Mouse (Mus musculus): Measurements from ENCODE around the gene Tbc1d4. TPM values are rescaled to one million over a fixed set of nuclear protein-coding genes. Genes with fewer than 3 reads are reported as not detected.

Gene Tbc1d4
- polyA plus RNA-seq, 1 experiment, result 1.6 TPM

- Histone ChIP-seq H3K36me3 (ENCODE audit: control insufficient read depth, insufficient read depth, low read length, poor library complexity, severe bottlenecking) (no peaks in the 10 kb centered on the region), H3K27me3 (ENCODE audit: control insufficient read depth, insufficient read depth, low read length, poor library complexity, severe bottlenecking) (no peaks in the 10 kb centered on the region), H3K9ac (ENCODE audit: low read depth, poor library complexity, severe bottlenecking) (no peak overlapping the region), H3K4me1 (ENCODE audit: control insufficient read depth, insufficient read depth, low read length) (no peaks in the 10 kb centered on the region), H3K4me3 (ENCODE audit: low read depth, low read length) (no peak overlapping the region), H3K9me3 (replicated peaks; ENCODE audit: control insufficient read depth, insufficient read depth, low read length, poor library complexity, severe bottlenecking) (no peaks in the 10 kb centered on the region), H3K27ac (ENCODE audit: insufficient read depth, low read length) (no peak overlapping the region)
- TF ChIP-seq EP300 (IDR thresholded peaks at IDR 0.05; ENCODE audit: insufficient read depth, low read depth, low read length) (no peak), CTCF (IDR thresholded peaks at IDR 0.05; ENCODE audit: low read depth, low read length) (no peak), POLR2A (IDR thresholded peaks at IDR 0.05; ENCODE audit: insufficient read depth, low read length) (no peak)
These were observed 163.8 kb downstream of the Tbc1d4 start for GRCm38 (mm10) chr14:101445205-101445604.

- TF ChIP-seq EP300 (IDR thresholded peaks at IDR 0.05; ENCODE audit: insufficient read depth, low read depth, low read length), result no peak
- TF ChIP-seq POLR2A (IDR thresholded peaks at IDR 0.05; ENCODE audit: insufficient read depth, low read length), result no peak
- TF ChIP-seq CTCF (IDR thresholded peaks at IDR 0.05; ENCODE audit: low read depth, low read length), result no peak
- Histone ChIP-seq H3K9me3 (replicated peaks; ENCODE audit: control insufficient read depth, insufficient read depth, low read length, poor library complexity, severe bottlenecking) (no peaks in the 10 kb centered on the region), H3K27ac (ENCODE audit: insufficient read depth, low read length) (no peak overlapping the region), H3K27me3 (ENCODE audit: control insufficient read depth, insufficient read depth, low read length, poor library complexity, severe bottlenecking) (no peaks in the 10 kb centered on the region), H3K4me3 (ENCODE audit: low read depth, low read length) (no peak overlapping the region), H3K36me3 (ENCODE audit: control insufficient read depth, insufficient read depth, low read length, poor library complexity, severe bottlenecking) (no peaks in the 10 kb centered on the region), H3K9ac (ENCODE audit: low read depth, poor library complexity, severe bottlenecking) (no peak overlapping the region), H3K4me1 (ENCODE audit: control insufficient read depth, insufficient read depth, low read length) (no peaks in the 10 kb centered on the region)
These were observed 171.1 kb downstream of the Tbc1d4 start for GRCm38 (mm10) chr14:101437925-101438324.

GRCm38 (mm10) chr14:101430536-101430935 lies 178.5 kb downstream of the Tbc1d4 start:
- Histone ChIP-seq H3K27me3 (ENCODE audit: control insufficient read depth, insufficient read depth, low read length, poor library complexity, severe bottlenecking) (no peaks in the 10 kb centered on the region), H3K9me3 (replicated peaks; ENCODE audit: control insufficient read depth, insufficient read depth, low read length, poor library complexity, severe bottlenecking) (no peaks in the 10 kb centered on the region), H3K27ac (ENCODE audit: insufficient read depth, low read length) (no peak overlapping the region), H3K4me1 (ENCODE audit: control insufficient read depth, insufficient read depth, low read length) (no peaks in the 10 kb centered on the region), H3K9ac (ENCODE audit: low read depth, poor library complexity, severe bottlenecking) (no peak overlapping the region), H3K36me3 (ENCODE audit: control insufficient read depth, insufficient read depth, low read length, poor library complexity, severe bottlenecking) (no peaks in the 10 kb centered on the region), H3K4me3 (ENCODE audit: low read depth, low read length) (no peak overlapping the region)
- no peak for TF ChIP-seq POLR2A (IDR thresholded peaks at IDR 0.05; ENCODE audit: insufficient read depth, low read length)
- TF ChIP-seq EP300 (IDR thresholded peaks at IDR 0.05; ENCODE audit: insufficient read depth, low read depth, low read length), result no peak
- no peak for TF ChIP-seq CTCF (IDR thresholded peaks at IDR 0.05; ENCODE audit: low read depth, low read length)

- H3K36me3 ChIP-seq (ENCODE audit: control insufficient read depth, insufficient read depth, low read length, poor library complexity, severe bottlenecking), result no peaks in the 10 kb centered on the region
- H3K4me1 ChIP-seq (ENCODE audit: control insufficient read depth, insufficient read depth, low read length), result no peaks in the 10 kb centered on the region
- no peaks in the 10 kb centered on the region for H3K27me3 ChIP-seq (ENCODE audit: control insufficient read depth, insufficient read depth, low read length, poor library complexity, severe bottlenecking)
- H3K27ac ChIP-seq (ENCODE audit: insufficient read depth, low read length), result no peak overlapping the region
- no peak overlapping the region for H3K4me3 ChIP-seq (ENCODE audit: low read depth, low read length)
- no peak for TF ChIP-seq CTCF (IDR thresholded peaks at IDR 0.05; ENCODE audit: low read depth, low read length)
- no peak overlapping the region for H3K9ac ChIP-seq (ENCODE audit: low read depth, poor library complexity, severe bottlenecking)
- no peaks in the 10 kb centered on the region for H3K9me3 ChIP-seq (replicated peaks; ENCODE audit: control insufficient read depth, insufficient read depth, low read length, poor library complexity, severe bottlenecking)
These were observed 180.0 kb downstream of the Tbc1d4 start for GRCm38 (mm10) chr14:101428805-101429516.

- TF ChIP-seq EP300 (IDR thresholded peaks at IDR 0.05; ENCODE audit: insufficient read depth, low read depth, low read length), result no peak
- no peak for TF ChIP-seq POLR2A (IDR thresholded peaks at IDR 0.05; ENCODE audit: insufficient read depth, low read length)
- TF ChIP-seq CTCF (IDR thresholded peaks at IDR 0.05; ENCODE audit: low read depth, low read length), result no peak
- Histone ChIP-seq H3K27me3 (ENCODE audit: control insufficient read depth, insufficient read depth, low read length, poor library complexity, severe bottlenecking) (no peaks in the 10 kb centered on the region), H3K36me3 (ENCODE audit: control insufficient read depth, insufficient read depth, low read length, poor library complexity, severe bottlenecking) (no peaks in the 10 kb centered on the region), H3K4me1 (ENCODE audit: control insufficient read depth, insufficient read depth, low read length) (no peaks in the 10 kb centered on the region), H3K9ac (ENCODE audit: low read depth, poor library complexity, severe bottlenecking) (no peak overlapping the region), H3K4me3 (ENCODE audit: low read depth, low read length) (no peak overlapping the region), H3K27ac (ENCODE audit: insufficient read depth, low read length) (no peak overlapping the region), H3K9me3 (replicated peaks; ENCODE audit: control insufficient read depth, insufficient read depth, low read length, poor library complexity, severe bottlenecking) (no peaks in the 10 kb centered on the region)
These were observed 191.3 kb downstream of the Tbc1d4 start for GRCm38 (mm10) chr14:101417679-101418078.

Other genes starting within 250 kb of the Tbc1d4 start
- gene Commd6, start 31.5 kb upstream of the Tbc1d4 start, polyA plus RNA-seq (2011; ENCODE audit: insufficient read depth, insufficient read length, low read depth, missing spikeins), result 43.3 and 45.0 TPM in 2 replicates
- 127 TPM in 2 replicates for gene Uchl3, start 44.8 kb upstream of the Tbc1d4 start, polyA plus RNA-seq (2011; ENCODE audit: insufficient read depth, insufficient read length, low read depth, missing spikeins)
- gene Gm9922, start 120.6 kb upstream of the Tbc1d4 start, polyA plus RNA-seq (2011; ENCODE audit: insufficient read depth, insufficient read length, low read depth, missing spikeins), result not detected in 2 replicates
- gene Lmo7, start 120.8 kb upstream of the Tbc1d4 start, polyA plus RNA-seq (2011; ENCODE audit: insufficient read depth, insufficient read length, low read depth, missing spikeins), result 27.0 and 28.2 TPM in 2 replicates

Measured in ES-Bruce4 (cell line).